Mouse (Mus musculus): ENCODE results near the gene Zzef1.
"Not testable (repeated sequence)": the region's sequence is repeated elsewhere in the genome, so short reads cannot be mapped to it uniquely, and the experiment has no call there.

The Zzef1 gene

DNA sequence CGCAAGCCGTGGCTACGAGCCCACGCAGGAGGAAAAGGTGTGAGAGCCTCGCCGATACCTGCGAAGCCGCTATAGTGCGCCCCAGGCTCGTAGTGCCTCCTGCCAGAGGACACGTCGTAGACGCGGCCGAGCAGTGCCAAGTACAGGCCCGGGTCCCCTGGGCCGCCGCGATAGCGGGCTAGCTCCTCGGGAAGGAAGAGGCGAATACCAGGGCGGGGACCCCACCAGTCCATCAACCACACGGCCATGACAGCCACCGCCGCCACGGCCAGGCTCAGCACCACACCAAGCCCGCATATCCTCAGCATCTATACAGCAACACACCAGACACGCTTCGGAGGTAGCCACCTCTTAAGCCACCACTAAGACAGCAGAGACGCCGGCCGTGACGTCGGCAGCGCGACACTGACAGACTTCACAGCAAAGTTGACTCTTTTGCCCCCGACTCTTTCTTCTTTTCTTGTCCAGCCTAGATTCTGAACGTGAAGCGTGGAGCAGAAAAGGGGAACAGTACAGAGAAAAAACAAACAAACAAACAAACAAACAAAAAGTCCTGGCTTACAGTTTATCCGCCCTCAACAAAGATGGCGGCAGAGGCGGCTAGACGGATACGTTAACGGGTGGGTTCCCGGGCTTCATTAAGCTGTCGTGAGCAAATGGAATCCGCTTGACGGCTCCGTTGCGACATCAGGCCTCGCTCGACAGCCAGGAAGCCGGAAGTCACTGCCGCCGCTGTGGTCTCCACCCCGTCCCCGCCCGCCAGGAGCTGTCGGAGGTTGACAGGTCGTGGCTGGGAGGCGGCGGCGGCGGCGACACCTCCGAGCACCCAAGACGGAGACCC lies at the start of gene Zzef1, which contains the start of gene Cyb5d2:
Zzef1 (plus strand) TSS at position 772 of the 841 bp plus-strand sequence.
Cyb5d2 (minus strand) TSS at position 688 of the 841 bp plus-strand sequence.
- peak; percentile 93 to 97 for DNase-seq

DNA sequence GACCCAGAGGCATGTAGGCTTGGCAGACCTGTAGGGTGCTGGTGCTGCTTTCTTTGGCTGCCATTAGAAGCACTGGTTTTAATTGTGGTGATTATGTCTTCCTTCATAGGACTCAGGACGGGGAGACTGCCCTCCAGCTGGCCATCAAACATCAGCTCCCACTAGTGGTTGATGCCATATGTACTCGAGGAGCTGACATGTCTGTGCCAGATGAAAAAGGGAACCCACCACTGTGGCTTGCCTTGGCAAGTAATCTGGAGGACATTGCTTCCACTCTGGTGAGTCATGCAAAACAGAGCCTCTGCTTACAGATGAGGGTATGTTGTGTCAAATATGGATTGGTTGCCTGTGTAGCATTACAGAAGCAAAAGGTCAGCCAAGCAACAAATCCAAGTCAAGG lies 44.1 kb upstream of the Zzef1 start:
- no peak for DNase-seq

DNA sequence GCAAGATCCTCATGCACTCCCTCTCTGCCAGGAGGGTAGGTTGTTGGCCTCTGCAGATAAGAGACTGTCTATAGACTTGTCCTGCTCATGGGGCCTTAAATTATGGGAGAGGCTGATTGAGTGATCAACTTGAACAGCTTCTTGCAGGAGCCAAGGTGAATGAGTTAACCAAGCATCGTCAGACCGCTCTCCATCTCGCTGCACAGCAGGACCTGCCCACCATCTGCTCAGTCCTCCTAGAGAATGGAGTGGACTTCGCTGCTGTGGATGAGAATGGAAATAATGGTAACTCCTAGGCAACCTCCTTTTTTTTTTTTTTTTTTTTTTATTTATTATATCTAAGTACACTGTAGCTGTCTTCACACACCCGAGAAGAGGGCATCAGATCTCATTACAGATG lies 37.7 kb upstream of the Zzef1 start:
- no peak for DNase-seq

DNA sequence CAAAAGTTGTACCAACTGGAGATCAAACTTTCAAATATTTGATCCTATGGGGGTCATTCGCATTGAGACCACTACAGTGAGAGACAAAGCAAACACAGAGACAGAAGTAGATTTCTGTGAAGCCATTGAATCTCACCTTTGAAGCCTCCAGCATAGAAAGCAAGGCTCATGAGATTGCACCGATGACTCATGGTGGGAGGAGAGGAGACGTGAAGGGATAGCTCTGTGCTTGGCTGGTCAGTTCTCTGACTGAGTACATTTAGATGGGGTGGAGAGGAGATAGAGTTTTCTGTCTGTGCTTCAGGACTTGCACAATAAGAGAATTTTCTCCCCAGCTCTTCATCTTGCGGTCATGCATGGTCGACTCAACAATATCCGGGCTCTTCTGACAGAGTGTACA lies 36.4 kb upstream of the Zzef1 start:
- DNase-seq = no peak

DNA sequence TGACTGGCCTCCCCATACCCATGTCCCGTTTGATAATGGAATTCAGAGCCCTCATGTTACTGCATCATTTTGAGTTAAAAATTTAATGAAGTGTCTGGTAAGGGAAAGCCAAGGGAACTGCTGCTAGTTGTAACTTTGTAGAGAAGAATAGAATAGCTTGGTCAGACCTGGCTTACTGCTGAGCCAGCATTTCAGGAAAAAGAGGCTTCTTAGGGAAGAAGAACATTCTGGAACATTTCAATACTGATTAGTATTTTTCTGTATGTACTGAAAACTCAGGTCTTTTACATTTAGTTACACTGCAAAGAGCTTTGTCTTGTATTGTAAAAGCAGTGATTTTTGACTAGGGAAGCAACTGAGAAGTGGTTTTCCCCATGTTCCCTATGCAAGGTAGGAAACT lies 35.2 kb upstream of the Zzef1 start:
- no peak for DNase-seq

DNA sequence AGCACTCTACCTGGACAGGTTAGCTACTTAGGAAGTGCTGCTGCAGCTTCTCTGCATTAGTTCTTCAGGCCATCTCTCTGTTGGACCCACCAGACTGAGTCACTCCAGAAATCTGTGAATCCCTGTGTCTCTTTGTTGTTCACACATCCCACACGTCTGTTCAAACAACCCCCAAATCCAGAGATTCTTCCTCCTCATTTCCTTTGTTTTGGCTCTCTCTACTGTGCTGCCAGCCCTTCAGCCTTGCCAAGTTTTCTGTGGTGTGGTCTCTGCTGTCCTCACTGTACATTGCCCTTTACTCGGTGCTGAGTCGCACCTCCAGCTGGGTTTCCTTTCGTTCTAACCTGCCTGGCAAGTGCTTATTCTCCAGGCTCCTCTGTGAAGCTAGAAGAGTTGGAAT lies 31.8 kb upstream of the Zzef1 start:
- DNase-seq = no peak

DNA sequence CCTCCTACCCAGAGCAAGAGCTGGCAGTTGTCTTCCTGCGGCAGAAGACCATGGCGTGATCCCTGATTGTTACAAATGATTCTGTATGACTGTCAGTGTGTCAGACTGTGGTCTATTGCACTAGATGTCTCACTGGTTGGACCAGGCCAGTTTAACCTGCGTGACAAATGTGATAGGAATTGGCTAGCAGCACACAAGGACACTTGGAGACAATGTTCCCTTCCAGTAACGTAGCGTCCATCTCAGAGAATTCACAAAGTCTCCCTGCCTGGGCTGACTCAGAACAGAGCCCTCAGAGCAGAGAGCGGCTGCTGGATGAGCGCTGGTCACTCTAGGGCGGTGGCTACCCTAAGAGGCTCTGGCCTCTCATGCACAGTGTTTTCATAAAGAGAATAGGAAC lies 28.3 kb upstream of the Zzef1 start:
- no peak for DNase-seq

DNA sequence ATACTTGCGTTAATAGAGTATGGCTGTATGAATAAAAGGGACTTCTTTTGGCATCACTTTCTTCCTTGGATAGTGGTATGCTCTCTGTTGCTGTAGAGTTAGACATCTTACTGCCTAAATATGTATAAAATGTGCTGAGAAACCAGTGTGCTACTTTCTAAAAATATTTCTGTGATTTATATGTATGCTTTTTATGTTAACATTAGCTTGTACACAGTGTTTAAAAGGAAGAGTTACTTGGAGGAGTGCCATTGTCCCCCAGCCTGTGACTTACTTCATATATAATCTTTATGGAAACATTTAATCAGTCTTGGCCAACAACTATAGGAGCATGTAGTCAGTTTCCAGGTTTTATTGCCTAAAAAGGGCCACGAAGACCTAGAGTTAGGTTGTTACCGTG lies 27.0 kb upstream of the Zzef1 start:
- no peak for DNase-seq

DNA sequence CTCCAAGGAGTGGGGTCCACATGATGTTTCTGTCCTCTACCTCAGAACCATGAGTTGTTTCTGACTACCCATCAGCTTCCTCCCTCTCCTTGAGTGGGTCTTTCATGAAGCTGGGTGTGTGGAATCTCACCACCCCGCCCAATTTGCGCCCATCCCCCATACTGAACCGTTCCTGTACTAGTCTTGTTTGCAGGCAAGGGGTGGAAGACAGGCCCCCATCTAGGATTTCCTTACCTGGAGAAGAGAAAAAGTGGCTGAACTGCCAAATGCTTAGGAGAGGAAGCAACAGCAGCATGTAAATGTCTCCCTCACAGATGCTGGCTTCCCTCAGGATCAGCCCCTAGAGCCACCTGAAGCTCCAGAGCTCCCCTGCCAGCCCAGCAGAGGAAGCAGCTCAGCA lies 25.7 kb upstream of the Zzef1 start:
- no peak for DNase-seq

DNA sequence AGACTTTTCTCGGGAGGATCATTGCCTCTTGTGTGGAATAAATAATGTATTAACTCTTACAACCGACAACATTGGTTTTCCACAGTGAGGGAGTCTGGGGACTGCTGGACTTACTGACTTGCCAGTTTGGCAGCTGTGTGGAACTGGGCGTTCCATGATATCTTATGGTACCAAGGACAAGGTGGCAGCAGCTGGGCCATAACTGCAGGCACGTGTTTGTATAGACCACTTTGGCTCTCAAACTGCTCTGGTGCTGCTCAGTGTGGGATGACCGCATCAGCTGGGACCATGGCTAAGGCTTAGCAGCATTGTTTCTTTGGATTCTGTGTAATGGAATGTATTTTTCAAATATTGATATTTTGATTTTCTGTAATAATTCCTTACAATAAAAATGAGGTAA lies 25.2 kb upstream of the Zzef1 start:
- no peak for DNase-seq

DNA sequence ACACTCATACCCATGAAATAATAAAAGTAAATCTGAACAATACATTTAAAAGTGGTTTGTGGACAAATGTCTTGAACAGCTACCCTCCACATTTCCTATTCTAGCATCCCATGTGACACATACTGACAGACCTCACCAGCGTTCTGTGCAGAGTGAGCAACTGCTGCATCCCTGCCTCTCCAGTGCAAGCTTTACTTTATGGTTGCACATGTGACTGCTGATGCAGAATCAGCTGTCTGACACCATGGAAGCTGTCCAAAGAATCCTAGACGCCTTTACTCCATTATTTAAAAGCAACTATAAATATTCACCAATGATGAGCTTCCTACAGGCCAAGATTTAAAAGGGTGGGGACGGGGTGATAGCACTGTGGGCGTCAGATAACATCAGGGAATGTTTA lies 24.6 kb upstream of the Zzef1 start:
- no peak for DNase-seq

DNA sequence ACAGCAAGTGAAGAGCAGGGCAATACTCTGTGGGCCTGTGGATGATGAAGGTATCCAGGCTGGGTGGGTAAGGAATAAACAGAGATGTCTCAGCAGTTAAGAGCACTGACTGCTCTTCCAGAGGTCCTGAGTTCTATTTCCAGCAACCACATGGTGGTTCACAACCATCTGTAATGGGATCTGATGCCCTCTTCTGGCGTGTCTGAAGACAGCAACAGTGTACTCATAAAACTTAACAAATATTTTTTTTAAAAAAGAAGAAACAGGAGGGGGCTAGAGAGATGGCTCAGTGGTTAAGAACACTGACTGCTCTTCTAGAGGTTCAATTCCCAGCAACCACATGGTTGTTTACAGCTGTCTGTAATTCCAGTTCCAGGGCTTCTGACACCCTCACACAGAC lies 23.4 kb upstream of the Zzef1 start:
- DNase-seq = not testable (repeated sequence)

DNA sequence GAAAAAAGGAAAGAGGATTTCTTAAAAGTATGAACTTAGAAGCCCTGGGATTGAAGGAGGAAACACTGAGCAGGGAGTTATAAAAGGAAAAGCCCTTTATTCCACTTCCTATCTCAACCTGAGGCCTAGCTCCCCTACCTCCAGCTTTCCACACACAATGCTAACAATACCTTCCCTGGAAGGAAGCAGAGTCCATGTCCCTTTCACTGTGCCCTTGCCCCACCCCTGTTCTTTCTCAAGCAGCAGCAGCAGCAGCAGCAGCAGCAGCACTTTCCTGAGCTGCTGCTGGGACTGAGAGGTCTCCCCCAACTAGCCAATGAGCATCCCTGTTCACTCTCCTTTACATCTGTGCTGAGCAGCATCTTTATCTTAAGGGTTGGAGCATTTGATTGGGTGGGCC lies 17.1 kb upstream of the Zzef1 start:
- DNase-seq = no peak

DNA sequence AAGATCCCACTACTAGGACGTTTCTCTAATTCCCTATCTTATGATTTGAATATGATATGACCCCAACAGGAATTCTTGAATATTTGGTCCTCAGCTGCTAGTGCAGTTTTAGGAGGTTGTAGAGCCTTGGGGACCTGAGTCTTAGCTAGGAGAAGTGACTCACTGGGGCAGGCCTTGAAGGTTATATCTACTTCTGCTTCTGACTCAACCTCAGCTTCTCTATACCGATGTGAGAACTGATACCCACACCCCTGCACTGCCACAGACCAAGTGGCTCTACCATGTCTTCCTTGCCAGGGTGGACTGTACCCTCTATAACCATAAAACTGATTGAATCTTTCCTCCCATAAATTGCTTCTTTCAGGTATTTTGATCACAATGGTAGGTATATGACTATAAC lies 13.9 kb upstream of the Zzef1 start:
- no peak for DNase-seq

DNA sequence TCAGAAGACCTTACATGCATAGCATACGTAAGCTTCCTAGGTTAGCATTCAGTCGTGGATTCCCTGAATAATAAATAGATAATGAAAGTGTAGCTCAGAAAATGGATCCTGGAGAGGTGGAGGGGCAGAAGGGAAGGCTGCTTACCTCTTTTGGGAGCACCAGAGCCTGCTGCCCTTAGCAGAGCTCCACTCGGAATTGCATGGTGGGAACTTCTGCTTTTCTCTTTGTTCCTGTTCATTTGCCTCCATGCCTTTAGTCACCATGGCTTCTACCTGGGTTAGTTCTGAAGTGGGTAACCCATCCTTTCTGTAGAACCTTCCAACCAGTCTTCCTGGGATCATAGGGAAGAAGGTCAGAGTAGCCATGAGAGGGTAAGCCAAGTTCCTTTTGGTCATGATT lies 13.5 kb upstream of the Zzef1 start:
- DNase-seq = no peak

DNA sequence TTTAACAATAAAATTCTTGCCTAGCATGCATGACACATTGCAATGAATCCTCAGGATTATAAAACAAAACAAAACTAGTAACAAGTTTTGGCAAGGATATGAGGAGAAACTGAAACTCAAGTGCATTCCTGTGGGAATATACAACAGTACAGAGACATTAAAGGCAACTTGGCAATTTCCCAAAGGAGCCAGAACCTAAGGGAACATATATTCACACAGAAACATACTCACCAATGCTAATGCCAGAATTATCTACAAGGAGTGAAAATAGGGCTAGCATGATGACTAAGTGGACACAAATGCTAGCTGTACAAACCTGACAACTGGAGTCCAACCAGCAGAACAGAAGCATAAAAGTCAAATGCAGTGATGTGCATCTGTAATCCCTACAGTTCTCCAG lies 4.0 kb upstream of the Zzef1 start:
- no peak for DNase-seq

DNA sequence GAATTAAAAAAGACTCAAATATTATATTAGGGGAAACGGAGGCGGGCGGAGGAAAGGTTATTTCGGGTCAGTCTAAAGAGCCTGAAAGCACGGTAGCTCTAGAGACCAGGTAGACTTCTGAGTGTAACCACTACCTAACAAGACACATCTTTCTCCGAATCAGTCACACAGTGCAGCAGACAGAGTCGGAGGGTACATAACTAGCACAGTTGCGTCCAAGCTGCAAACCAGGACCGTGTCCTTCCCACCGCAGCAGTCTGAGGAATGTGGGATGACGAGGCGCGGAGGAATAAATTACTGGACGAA lies 924 bp upstream of the Zzef1 start:
- DNase-seq = no peak

DNA sequence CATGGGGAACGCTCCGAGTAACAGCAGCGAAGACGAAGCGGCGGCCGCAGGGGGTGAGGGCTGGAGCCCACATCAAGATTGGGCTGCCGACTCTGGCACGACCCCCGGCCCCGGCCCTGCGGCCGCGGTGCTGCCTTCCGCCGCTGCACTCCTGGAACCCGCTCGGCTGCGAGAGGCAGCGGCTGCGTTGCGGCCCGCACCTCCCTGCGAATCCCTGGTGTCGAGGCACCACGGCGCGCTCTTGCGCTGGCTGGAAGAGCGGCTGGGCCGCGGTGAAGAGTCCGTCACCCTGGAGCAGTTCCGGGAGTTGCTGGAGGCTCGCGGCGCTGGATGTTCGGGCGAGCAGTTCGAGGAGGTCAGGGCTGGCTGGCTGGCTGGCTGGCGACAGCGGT lies 266 bp downstream of the Zzef1 start:
- no peak for DNase-seq

DNA sequence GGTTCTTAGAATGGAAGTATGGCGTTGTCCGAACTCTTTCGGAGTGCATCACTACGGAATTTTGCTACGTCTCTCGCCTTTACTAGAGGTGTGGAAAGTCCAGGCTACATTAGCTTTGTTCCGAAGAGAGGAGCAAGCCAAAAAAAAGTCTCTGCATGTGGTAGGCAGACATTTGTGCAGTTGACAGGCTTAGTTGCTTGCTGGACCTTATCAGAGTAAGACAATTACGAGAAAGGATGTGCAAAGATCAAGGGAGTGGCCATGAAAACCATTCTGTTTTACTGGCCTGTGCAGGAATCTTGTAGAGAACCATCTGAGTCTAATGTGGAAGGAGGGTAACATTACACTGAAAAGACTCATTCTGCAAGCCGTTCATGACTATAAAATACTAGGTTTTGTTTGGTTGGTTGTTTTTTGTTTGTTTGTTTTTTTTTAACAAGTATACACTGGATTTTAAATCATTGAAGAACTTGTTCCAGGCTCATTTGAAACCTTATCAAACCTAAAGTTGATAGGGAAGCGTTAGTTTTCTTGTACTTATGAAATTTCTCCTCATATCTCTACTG lies 830 bp downstream of the Zzef1 start:
- no peak for DNase-seq

DNA sequence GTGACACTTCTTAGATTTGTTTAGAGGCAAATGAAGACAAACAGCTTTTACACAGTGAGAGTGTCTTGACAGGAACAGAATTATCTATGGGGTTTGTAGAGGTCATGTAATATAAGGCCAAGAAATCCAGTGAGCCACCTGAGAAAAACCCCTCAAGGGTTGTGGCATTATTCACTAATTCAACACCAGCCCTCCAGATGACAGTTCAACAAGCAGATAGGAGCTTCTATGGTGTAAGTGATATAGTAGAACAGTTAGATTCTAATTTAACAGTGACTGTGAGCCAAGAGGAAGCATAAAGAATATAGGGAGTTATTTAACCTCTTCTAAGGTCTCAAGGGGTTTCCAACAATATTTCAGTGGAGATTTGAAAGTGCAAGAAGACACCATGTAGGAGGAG lies 2.1 kb downstream of the Zzef1 start:
- DNase-seq = no peak

DNA sequence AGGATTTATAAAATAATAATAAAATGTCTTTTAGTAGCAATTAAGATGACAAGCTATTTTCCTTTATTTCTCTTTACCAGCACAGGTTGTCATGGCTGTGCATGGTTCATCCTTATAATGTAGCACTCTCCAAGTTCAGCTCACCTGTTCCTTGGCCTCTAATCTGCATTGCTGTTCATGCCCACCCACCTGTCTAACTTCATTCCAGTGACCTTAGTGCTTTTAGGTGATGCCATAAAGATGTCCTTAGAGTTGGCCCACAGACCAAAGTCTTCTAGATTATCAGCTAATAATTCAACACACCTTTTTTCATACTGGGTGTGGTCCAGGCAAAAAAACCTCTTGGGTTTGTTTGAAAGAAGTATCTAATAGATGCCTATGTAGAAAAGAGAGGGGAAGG lies 5.2 kb downstream of the Zzef1 start:
- DNase-seq = no peak

DNA sequence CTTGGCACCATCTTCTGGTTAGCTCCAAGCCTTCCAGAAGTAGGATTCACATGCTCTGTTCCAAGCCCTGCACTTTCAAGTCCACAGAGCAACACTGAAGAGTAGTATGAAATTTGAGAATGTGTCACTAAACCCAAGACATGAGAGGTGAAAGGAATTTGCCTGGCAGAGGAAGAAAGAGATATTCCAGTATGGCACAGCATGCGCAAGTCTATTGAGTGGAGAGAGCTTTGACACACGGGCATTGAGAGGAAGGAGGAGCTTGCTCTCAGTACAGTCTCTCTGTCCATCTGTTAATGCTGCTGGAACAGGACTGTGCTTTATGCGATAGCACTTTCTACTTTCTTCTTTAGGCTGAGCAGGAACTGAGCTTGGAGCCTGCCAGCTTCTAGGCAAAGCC lies 7.0 kb downstream of the Zzef1 start:
- no peak for DNase-seq

DNA sequence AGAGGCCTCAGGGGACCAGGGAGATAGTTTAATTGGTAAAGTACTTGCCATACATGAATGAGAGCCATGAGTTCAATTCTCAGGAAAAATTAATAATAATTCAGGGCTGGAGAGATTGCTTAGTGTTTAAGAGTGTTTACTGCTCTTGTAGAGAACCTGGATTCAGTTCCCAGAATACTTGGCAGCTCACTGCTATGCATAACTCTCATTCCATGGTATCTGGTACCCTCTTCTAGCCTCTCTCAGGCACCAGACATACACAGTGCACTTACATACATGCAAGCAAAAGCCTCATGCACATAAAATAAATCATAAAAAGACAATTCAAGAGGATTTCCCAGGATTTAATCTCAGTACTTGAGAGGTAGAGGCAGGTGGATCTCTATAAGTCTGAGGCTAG lies 8.6 kb downstream of the Zzef1 start:
- DNase-seq = no peak

DNA sequence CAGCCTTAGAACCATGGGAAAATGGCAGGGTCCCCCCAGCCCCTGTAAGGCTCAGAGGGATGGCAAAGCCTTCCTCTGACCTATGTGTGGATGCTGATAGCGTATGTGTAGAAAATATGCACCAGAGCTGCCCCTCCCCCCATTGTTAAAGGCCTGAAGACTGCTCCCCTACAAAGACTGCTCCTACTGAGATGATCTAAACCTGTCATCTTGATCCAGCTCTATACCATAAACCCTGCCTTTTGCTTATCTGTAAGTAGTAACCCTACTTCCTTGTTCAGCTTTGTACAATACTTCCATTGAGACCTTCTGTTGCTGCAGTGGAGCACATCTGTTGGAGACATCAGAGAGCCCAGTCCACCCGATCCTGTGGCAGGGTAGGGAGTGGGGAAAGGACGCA lies 9.2 kb downstream of the Zzef1 start:
- DNase-seq = no peak

DNA sequence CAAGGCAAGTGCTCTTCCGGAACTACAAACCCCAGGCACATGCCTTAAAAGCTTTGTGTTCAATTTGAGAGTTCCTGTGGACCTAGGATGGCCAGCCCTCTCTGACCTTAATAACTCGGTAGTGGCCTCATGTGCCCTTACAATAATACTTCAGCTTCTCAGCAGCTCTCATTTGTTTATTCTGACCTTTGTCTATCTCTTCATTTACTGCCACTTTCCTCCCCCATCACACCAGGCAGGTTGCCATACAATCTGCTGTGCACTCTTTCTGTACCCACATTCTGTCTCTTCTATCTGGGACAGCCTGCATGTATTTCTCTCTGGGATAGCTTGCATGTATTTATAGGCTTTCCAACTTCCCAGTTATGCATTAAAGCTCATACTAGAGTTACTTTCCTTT lies 10.5 kb downstream of the Zzef1 start:
- DNase-seq = no peak

Data from kidney, postnatal 4 days (tissue).